Mouse (Mus musculus): ENCODE measurements around the gene Rftn1.

Rftn1 gene

GRCm38 (mm10) chr17:50025651-50026050 lies 164.8 kb downstream of the Rftn1 start:
- DNase-seq (ENCODE audit: low spot score in 2 of 2): no peak

- DNase-seq (ENCODE audit: low spot score in 2 of 2): peak in 1 of 2 experiments; percentile 45
Observed at GRCm38 (mm10) chr17:50025173-50025626, 165.3 kb downstream of the Rftn1 start.

GRCm38 (mm10) chr17:50021400-50021799 lies 169.1 kb downstream of the Rftn1 start:
- no peak for DNase-seq (ENCODE audit: low spot score in 2 of 2)

GRCm38 (mm10) chr17:50020211-50021001 lies 170.1 kb downstream of the Rftn1 start:
- peak; percentile 55 to 70 for DNase-seq (ENCODE audit: low spot score in 2 of 2)

- DNase-seq (ENCODE audit: low spot score in 2 of 2): peak in 1 of 2 experiments; percentile 14
Observed at GRCm38 (mm10) chr17:50019819-50020210, 170.7 kb downstream of the Rftn1 start.

GRCm38 (mm10) chr17:50019090-50019489 lies 171.4 kb downstream of the Rftn1 start:
- DNase-seq (ENCODE audit: low spot score in 2 of 2): peak; percentile 45 to 53

GRCm38 (mm10) chr17:50014708-50015107 lies 175.8 kb downstream of the Rftn1 start:
- DNase-seq (ENCODE audit: low spot score in 2 of 2): no peak

- no peak for DNase-seq (ENCODE audit: low spot score in 2 of 2)
Observed at GRCm38 (mm10) chr17:50013848-50014247, 176.6 kb downstream of the Rftn1 start.

GRCm38 (mm10) chr17:50010096-50010495 lies 180.4 kb downstream of the Rftn1 start:
- DNase-seq (ENCODE audit: low spot score in 2 of 2): no peak

GRCm38 (mm10) chr17:50006721-50007351 lies 183.6 kb downstream of the Rftn1 start:
- DNase-seq (ENCODE audit: low spot score in 2 of 2): no peak

GRCm38 (mm10) chr17:50006338-50006720 lies 184.1 kb downstream of the Rftn1 start:
- DNase-seq (ENCODE audit: low spot score in 2 of 2): no peak

- no peak for DNase-seq (ENCODE audit: low spot score in 2 of 2)
Observed at GRCm38 (mm10) chr17:50003156-50003555, 187.3 kb downstream of the Rftn1 start.

GRCm38 (mm10) chr17:50002171-50002570 lies 188.3 kb downstream of the Rftn1 start:
- DNase-seq (ENCODE audit: low spot score in 2 of 2): no peak

- no peak for DNase-seq (ENCODE audit: low spot score in 2 of 2)
Observed at GRCm38 (mm10) chr17:50001754-50002153, 188.7 kb downstream of the Rftn1 start.

- DNase-seq (ENCODE audit: low spot score in 2 of 2): no peak
Observed at GRCm38 (mm10) chr17:50000580-50000979, 189.9 kb downstream of the Rftn1 start.

GRCm38 (mm10) chr17:49996626-49997152 lies 193.8 kb downstream of the Rftn1 start:
- DNase-seq (ENCODE audit: low spot score in 2 of 2): no peak

GRCm38 (mm10) chr17:49996097-49996496 lies 194.4 kb downstream of the Rftn1 start:
- no peak for DNase-seq (ENCODE audit: low spot score in 2 of 2)

- no peak for DNase-seq (ENCODE audit: low spot score in 2 of 2)
Observed at GRCm38 (mm10) chr17:49995226-49995625, 195.2 kb downstream of the Rftn1 start.

- DNase-seq (ENCODE audit: low spot score in 2 of 2): no peak
Observed at GRCm38 (mm10) chr17:49993631-49994030, 196.8 kb downstream of the Rftn1 start.

- DNase-seq (ENCODE audit: low spot score in 2 of 2): no peak
Observed at GRCm38 (mm10) chr17:49992625-49993603, 197.6 kb downstream of the Rftn1 start.

- no peak for DNase-seq (ENCODE audit: low spot score in 2 of 2)
Observed at GRCm38 (mm10) chr17:49989583-49989982, 200.9 kb downstream of the Rftn1 start.

GRCm38 (mm10) chr17:49987095-49987494 lies 203.4 kb downstream of the Rftn1 start:
- no peak for DNase-seq (ENCODE audit: low spot score in 2 of 2)

All from spleen, postnatal 14 days (tissue).